Mouse (Mus musculus) myocyte (in vitro differentiated cells): ENCODE measurements around the gene Grid2.

Source experiments
- MAX ChIP-seq: IDR thresholded peaks from one replicate; pipeline ENCODE4 v1.6.1; 2011; ENCODE audit warnings: low read depth, mild to moderate bottlenecking, control low read depth
- POLR2A ChIP-seq: IDR thresholded peaks from one replicate; pipeline ENCODE4 v1.6.1; 2011; ENCODE audit warnings: low read depth, mild to moderate bottlenecking, control low read depth, moderate library complexity; ENCODE audit not compliant: insufficient read length

- TF ChIP-seq POLR2A = no peak
- no peak for TF ChIP-seq MAX
These were observed 125.5 kb downstream of the Grid2 start for GRCm38 (mm10) chr6:63381061-63381611.
